Mouse (Mus musculus) heart, embryonic 14.5 days (tissue): ENCODE measurements around the gene Casz1. TPM values are rescaled to one million over a fixed set of nuclear protein-coding genes. Genes with fewer than 3 reads are reported as not detected.

Source experiments
- ATAC-seq: fragments of 200-750 bp; cut with Nextera tagmentation; 2 replicates; pipeline ENCODE4 v1.8.0; 2017; ENCODE audit warnings: low read depth, moderate TSS enrichment; ENCODE audit not compliant: insufficient number of reproducible peaks, insufficient read depth, low FRiP score
- H3K27ac ChIP-seq, 2 experiments: fragments of 200-500 bp in 1 of 2; fragments of 300-500 bp in 1 of 2; sonication (generic) in 1 of 2; replicated peaks in 1 of 2; 2 replicates each; pipeline ENCODE4 v1.5.1; 2012 to 2014; ENCODE audit warnings: low read depth in 2 of 2, low read length in 2 of 2, control low read depth in 1 of 2, mild to moderate bottlenecking in 1 of 2, mixed read lengths in 1 of 2; ENCODE audit not compliant: control insufficient read depth in 1 of 2, insufficient read depth in 1 of 2
- H3K27me3 ChIP-seq: fragments of 300-500 bp; sonication (generic); 2 replicates; pipeline ENCODE4 v1.6.1; 2014; ENCODE audit warnings: mild to moderate bottlenecking, low read length, control low read depth; ENCODE audit not compliant: control insufficient read depth, insufficient read depth
- H3K36me3 ChIP-seq: fragments of 300-500 bp; sonication (generic); 2 replicates; pipeline ENCODE4 v1.6.1; 2014; ENCODE audit warnings: mild to moderate bottlenecking, control low read depth, low read length, mixed read lengths; ENCODE audit not compliant: control insufficient read depth, insufficient read depth
- H3K4me1 ChIP-seq, 2 experiments: fragments of 200-500 bp in 1 of 2; fragments of 300-500 bp in 1 of 2; sonication (generic) in 1 of 2; 2 replicates each; pipeline ENCODE4 v1.6.1; 2012 to 2014; ENCODE audit warnings: low read length in 2 of 2, control low read depth in 1 of 2, mixed read lengths in 1 of 2; ENCODE audit not compliant: control insufficient read depth in 2 of 2, insufficient read depth in 2 of 2
- H3K4me2 ChIP-seq: fragments of 300-500 bp; sonication (generic); 2 replicates; pipeline ENCODE4 v1.6.1; 2014; ENCODE audit warnings: mild to moderate bottlenecking, low read length
- H3K4me3 ChIP-seq, 2 experiments: fragments of 200-500 bp in 1 of 2; fragments of 300-500 bp in 1 of 2; sonication (generic) in 1 of 2; 2 replicates each; pipeline ENCODE4 v1.5.1; 2012 to 2014; ENCODE audit warnings: low read length in 2 of 2, mild to moderate bottlenecking in 2 of 2, control low read depth in 1 of 2, low read depth in 1 of 2, moderate library complexity in 1 of 2; ENCODE audit not compliant: control insufficient read depth in 1 of 2, insufficient read depth in 1 of 2
- H3K9ac ChIP-seq: fragments of 300-500 bp; sonication (generic); 2 replicates; pipeline ENCODE4 v1.6.1; 2014; ENCODE audit warnings: mild to moderate bottlenecking, low read length
- H3K9me3 ChIP-seq: fragments of 300-500 bp; sonication (generic); 2 replicates; pipeline ENCODE4 v1.6.1; 2016; ENCODE audit warnings: low read length, control low read depth; ENCODE audit not compliant: control insufficient read depth
- WGBS: fragments of 180-500 bp; shearing (Covaris S2); extraction: QIAGEN DNeasy Blood & Tissue Kit; methylation state at CpG from one replicate; pipeline ENCODE4 v1.1.7; 2014; 5-methylcytosine and 5-hydroxymethylcytosine counted together
- polyA plus RNA-seq: library from polyadenylated mRNA; unstranded; fragments of >200 nt; fragmentation: Nextera tagmentation; extraction: Ambion mirVana; gene quantifications from 2 replicates; pipeline ENCODE4 v1.2.1, GENCODE M21; 2014

Gene Casz1
- polyA plus RNA-seq, 1 experiment from 2014 or later, result 24.6 TPM

- H3K27me3 ChIP-seq, result no peaks in the 10 kb centered on the region
- peak overlapping the region; percentile 61 for H3K4me2 ChIP-seq
- ATAC-seq, result peak; percentile 68
- peak overlapping the region; percentile 20 to 21; a peak in 2 of 4 replicates for H3K4me3 ChIP-seq
- no peaks in the 10 kb centered on the region for H3K9me3 ChIP-seq
- peak overlapping the region; percentile 90 to 94 for H3K27ac ChIP-seq
- WGBS, result 25% methylated on average over 12 of the region's 12 CpGs
- H3K9ac ChIP-seq, result peak overlapping the region; percentile 73
- peaks cover 24% of the 10 kb centered on the region for H3K36me3 ChIP-seq
- peaks cover 20 to 34% of the 10 kb centered on the region in 2 experiments for H3K4me1 ChIP-seq
Observed at GRCm38 (mm10) chr4:148960011-148960410, 155.8 kb downstream of the Casz1 start.

DNA sequence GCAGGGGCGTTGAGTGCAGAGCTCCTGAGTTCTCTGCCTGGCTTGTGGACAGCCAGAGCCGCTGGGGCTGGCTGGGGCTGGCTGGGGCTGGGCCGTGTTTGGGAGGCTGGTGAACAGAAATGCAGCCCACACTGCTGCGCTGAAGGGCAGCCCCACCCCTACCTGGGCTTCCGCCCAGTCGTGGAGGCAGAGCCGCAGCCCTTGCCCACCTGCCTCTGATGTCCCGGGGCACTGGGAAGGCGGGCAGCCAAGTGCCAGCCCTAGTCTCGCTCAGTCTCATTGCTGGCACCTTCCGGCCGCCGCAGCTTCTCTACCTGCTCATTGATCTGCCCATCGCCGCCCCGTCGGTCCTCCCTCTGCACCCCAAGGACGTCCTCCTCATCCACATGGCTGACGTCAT lies 156.9 kb downstream of the Casz1 start:
- Histone ChIP-seq H3K4me1 (peaks cover 13 to 33% of the 10 kb centered on the region in 2 experiments), H3K9me3 (no peaks in the 10 kb centered on the region), H3K27ac (peak overlapping the region; percentile 90 to 94), H3K4me2 (peak overlapping the region; percentile 61), H3K27me3 (no peaks in the 10 kb centered on the region), H3K4me3 (peak overlapping the region; percentile 20 to 21), H3K9ac (peak overlapping the region; percentile 73), H3K36me3 (peaks cover 31% of the 10 kb centered on the region)
- 72% methylated on average over 18 of the region's 19 CpGs for WGBS
- no peak for ATAC-seq

GRCm38 (mm10) chr4:148962096-148962495 lies 157.9 kb downstream of the Casz1 start:
- ATAC-seq, result no peak
- Histone ChIP-seq H3K27me3 (no peaks in the 10 kb centered on the region), H3K36me3 (peaks cover 36% of the 10 kb centered on the region), H3K9me3 (no peaks in the 10 kb centered on the region), H3K4me2 (no peak overlapping the region), H3K4me3 (no peak overlapping the region), H3K9ac (peak overlapping the region; percentile 30; the same call in 1 of the 2 replicates), H3K4me1 (peaks cover 13 to 36% of the 10 kb centered on the region in 2 experiments), H3K27ac (no peak overlapping the region; a peak in 1 of 4 replicates)
- WGBS, result 81% methylated on average over 1 of the region's 1 CpGs

DNA sequence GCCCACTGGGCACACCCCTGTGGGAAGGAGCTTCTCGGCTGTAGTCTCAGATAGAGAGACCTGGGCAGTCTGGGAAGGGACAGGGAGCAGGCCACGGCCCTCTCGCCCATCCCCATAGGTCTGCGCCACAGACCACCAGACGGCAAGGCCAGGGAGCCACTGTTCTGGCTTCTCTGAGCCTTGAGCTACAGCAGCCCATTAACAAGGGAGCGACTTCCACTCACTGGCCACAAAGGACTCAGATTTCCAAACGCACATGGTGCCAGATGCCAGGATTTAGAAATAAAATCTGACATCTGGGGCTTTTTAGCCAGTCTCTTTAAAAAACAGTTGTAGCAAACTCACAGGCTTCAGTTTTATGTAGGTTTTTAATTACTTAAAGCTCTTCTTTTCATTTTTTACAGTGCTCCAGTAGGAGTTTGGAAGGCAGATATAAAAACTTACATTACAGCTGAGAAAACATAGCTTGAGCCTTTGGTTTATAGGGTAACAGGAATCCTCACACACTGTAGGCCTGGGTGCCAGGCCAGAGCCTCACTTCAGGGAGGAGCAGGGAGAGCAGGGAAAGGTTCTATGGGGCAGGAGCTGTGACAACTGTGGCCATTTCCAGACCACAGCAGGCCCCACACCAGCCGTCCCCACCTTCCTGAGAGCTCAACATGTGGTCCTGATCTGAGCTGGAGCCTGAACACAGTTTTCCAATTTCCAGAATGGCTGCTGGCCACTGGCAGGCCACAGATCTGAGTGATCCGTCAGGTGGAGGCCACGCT lies 160.5 kb downstream of the Casz1 start:
- Histone ChIP-seq H3K36me3 (peaks cover 41% of the 10 kb centered on the region), H3K27ac (no peak overlapping the region), H3K4me1 (peaks cover 17 to 49% of the 10 kb centered on the region in 2 experiments), H3K4me2 (no peak overlapping the region), H3K27me3 (no peaks in the 10 kb centered on the region), H3K9me3 (no peaks in the 10 kb centered on the region), H3K9ac (no peak overlapping the region), H3K4me3 (no peak overlapping the region)
- ATAC-seq, result no peak
- 81% methylated on average over 10 of the region's 10 CpGs for WGBS

GRCm38 (mm10) chr4:148966132-148966531 lies 161.9 kb downstream of the Casz1 start:
- peaks cover 36% of the 10 kb centered on the region for H3K36me3 ChIP-seq
- H3K9ac ChIP-seq, result no peak overlapping the region
- peaks cover 24 to 51% of the 10 kb centered on the region in 2 experiments for H3K4me1 ChIP-seq
- no peaks in the 10 kb centered on the region for H3K27me3 ChIP-seq
- no peak overlapping the region for H3K4me3 ChIP-seq
- ATAC-seq, result no peak
- H3K27ac ChIP-seq, result no peak overlapping the region
- WGBS, result 57% methylated on average over 5 of the region's 5 CpGs
- no peak overlapping the region for H3K4me2 ChIP-seq
- H3K9me3 ChIP-seq, result no peaks in the 10 kb centered on the region

- H3K4me1 ChIP-seq, result peaks cover 31 to 51% of the 10 kb centered on the region in 2 experiments
- 66% methylated on average over 5 of the region's 5 CpGs for WGBS
- no peaks in the 10 kb centered on the region for H3K9me3 ChIP-seq
- no peak overlapping the region for H3K4me3 ChIP-seq
- no peak overlapping the region for H3K4me2 ChIP-seq
- H3K27ac ChIP-seq, result peak overlapping the region in 1 of 2 experiments; percentile 70; a peak in 2 of 4 replicates
- H3K27me3 ChIP-seq, result no peaks in the 10 kb centered on the region
- no peak for ATAC-seq
- peak overlapping the region; percentile 31; the same call in 1 of the 2 replicates for H3K9ac ChIP-seq
- peaks cover 29% of the 10 kb centered on the region for H3K36me3 ChIP-seq
Observed at GRCm38 (mm10) chr4:148968859-148969258, 164.6 kb downstream of the Casz1 start.

- Histone ChIP-seq H3K4me2 (no peak overlapping the region), H3K4me3 (no peak overlapping the region), H3K27ac (peak overlapping the region; percentile 60 to 70), H3K9me3 (no peaks in the 10 kb centered on the region), H3K27me3 (no peaks in the 10 kb centered on the region), H3K9ac (peak overlapping the region; percentile 31; the same call in 1 of the 2 replicates), H3K36me3 (peaks cover 23% of the 10 kb centered on the region), H3K4me1 (peaks cover 33 to 56% of the 10 kb centered on the region in 2 experiments)
- ATAC-seq, result no peak
- 38% methylated on average over 5 of the region's 5 CpGs for WGBS
Observed at GRCm38 (mm10) chr4:148969610-148970009, 165.4 kb downstream of the Casz1 start.
